19 mouse cellular contexts compared by ENCODE assay signal in genomic region chr1:120186655-120187054, GRCm38 (mm10).
A peak's percentile ranks its signal among the peaks of the same experiment; 100 is the strongest.
DNase-seq lines count a peak whose midpoint lies in the region; ATAC-seq and TF ChIP-seq lines count a peak whose summit lies in the region.
"Had no signal": no experiment of that assay in that cellular context is flagged by ENCODE, and none has a peak within 500 bp of the region (broad histone marks: within the 10 kb centered on the region; RNA-seq: fewer than 3 reads in every experiment).

No protein-coding gene starts in this region.

- 0 out of 2 replicates have a peak overlapping the region, but pooled peaks have one; percentile 39 for H3K27ac ChIP-seq in layer of hippocampus, adult 2 months
- no peak overlapping the region for H3K27ac ChIP-seq in forebrain, embryonic 15.5 days (replicated peaks)
- no peak overlapping the region for H3K27ac ChIP-seq in hindbrain, embryonic 16.5 days (ENCODE audit: low read depth, low read length)
- H3K27ac ChIP-seq in midbrain, postnatal 0 days (ENCODE audit: low read depth, low read length), result no peak overlapping the region
- H3K27ac ChIP-seq: embryonic facial prominence, embryonic 10.5 days; limb, embryonic 12.5 days; liver, embryonic 12.5 days had no signal

- H3K9me3 ChIP-seq in forebrain, embryonic 15.5 days, result no peaks in the 10 kb centered on the region
- H3K9me3 ChIP-seq in hindbrain, embryonic 16.5 days (ENCODE audit: control insufficient read depth, low read length), result no peaks in the 10 kb centered on the region
- H3K9me3 ChIP-seq in midbrain, postnatal 0 days (ENCODE audit: low read length), result no peaks in the 10 kb centered on the region
- H3K9me3 ChIP-seq: embryonic facial prominence, embryonic 10.5 days; limb, embryonic 12.5 days; liver, embryonic 12.5 days had no signal

- TF ChIP-seq CTCF in layer of hippocampus, adult 2 months (conservative IDR thresholded peaks at IDR 0.05), result no peak
- no peak for TF ChIP-seq CTCF in midbrain, postnatal 0 days (IDR thresholded peaks at IDR 0.05)

- WGBS in forebrain, embryonic 15.5 days, result 13% methylated on average over 9 of the region's 9 CpGs
- 37% methylated on average over 9 of the region's 9 CpGs for WGBS in hindbrain, embryonic 16.5 days
- WGBS in midbrain, postnatal 0 days, result 21% methylated on average over 9 of the region's 9 CpGs

- peak overlapping the region; percentile 34 for H3K4me2 ChIP-seq in forebrain, embryonic 15.5 days (replicated peaks)
- H3K4me2 ChIP-seq in hindbrain, embryonic 16.5 days (ENCODE audit: low read length), result no peak overlapping the region
- 0 out of 2 replicates have a peak overlapping the region, but pooled peaks have one; percentile 4 for H3K4me2 ChIP-seq in midbrain, postnatal 0 days (ENCODE audit: low read depth, low read length, poor library complexity, severe bottlenecking)
- H3K4me2 ChIP-seq: limb, embryonic 12.5 days; liver, embryonic 12.5 days; lung, embryonic 14.5 days had no signal

- H3K4me1 ChIP-seq in forebrain, embryonic 15.5 days, result peaks cover 9% of the 10 kb centered on the region
- peaks cover 3% of the 10 kb centered on the region; the same call in 1 of the 2 replicates for H3K4me1 ChIP-seq in hindbrain, embryonic 16.5 days (ENCODE audit: control insufficient read depth, insufficient read depth, low read depth, low read length)
- no peaks in the 10 kb centered on the region for H3K4me1 ChIP-seq in midbrain, postnatal 0 days (ENCODE audit: insufficient read depth, low read length)
- H3K4me1 ChIP-seq: embryonic facial prominence, embryonic 10.5 days; limb, embryonic 12.5 days; liver, embryonic 12.5 days had no signal

- no peak for DNase-seq in layer of hippocampus, adult 2 months (ENCODE audit: low spot score in 2 of 2)
- DNase-seq in layer of hippocampus, adult 9-10 months (ENCODE audit: low spot score), result no peak
- no peak for DNase-seq in midbrain, postnatal 0 days (ENCODE audit: low spot score)
- DNase-seq in layer of hippocampus, postnatal 14 days (ENCODE audit: low spot score in 2 of 2), result no peak
- no peak for DNase-seq in lung, postnatal 36 days
- DNase-seq: cerebellum, adult 18-20 months; gastrocnemius, postnatal 10 days; heart, adult 18-20 months; heart, postnatal 4 days; kidney, postnatal 36 days; lung, embryonic 14.5 days; lung, postnatal 4 days had no signal

- H3K36me3 ChIP-seq in forebrain, embryonic 15.5 days, result no peaks in the 10 kb centered on the region
- no peaks in the 10 kb centered on the region for H3K36me3 ChIP-seq in hindbrain, embryonic 16.5 days (ENCODE audit: control insufficient read depth, insufficient read depth, low read length)
- H3K36me3 ChIP-seq in midbrain, postnatal 0 days (ENCODE audit: insufficient read depth, low read length), result no peaks in the 10 kb centered on the region
- H3K36me3 ChIP-seq: embryonic facial prominence, embryonic 10.5 days; limb, embryonic 12.5 days; liver, embryonic 12.5 days had no signal

- ATAC-seq in forebrain, embryonic 15.5 days (replicated peaks), result peak; percentile 46
- 0 out of 2 replicates have a peak, but pooled peaks have one; percentile 27 for ATAC-seq in hindbrain, embryonic 16.5 days
- peak; percentile 7; the same call in 1 of the 2 replicates for ATAC-seq in midbrain, postnatal 0 days (ENCODE audit: low FRiP score)
- no peak for ATAC-seq in monocyte, adult 5-6 weeks (replicated peaks; ENCODE audit: insufficient number of reproducible peaks, low FRiP score, low TSS enrichment, poor library complexity, severe bottlenecking)
- ATAC-seq: intestine, embryonic 16.5 days; liver, embryonic 12.5 days had no signal

- no peak overlapping the region for H3K9ac ChIP-seq in forebrain, embryonic 15.5 days (replicated peaks)
- no peak overlapping the region for H3K9ac ChIP-seq in hindbrain, embryonic 16.5 days (ENCODE audit: low read depth, low read length)
- no peak overlapping the region for H3K9ac ChIP-seq in midbrain, postnatal 0 days (replicated peaks; ENCODE audit: low read length, poor library complexity, severe bottlenecking)
- H3K9ac ChIP-seq: limb, embryonic 12.5 days; liver, embryonic 12.5 days; lung, embryonic 14.5 days had no signal

- H3K27me3 ChIP-seq in forebrain, embryonic 15.5 days, result no peaks in the 10 kb centered on the region
- H3K27me3 ChIP-seq in hindbrain, embryonic 16.5 days (replicated peaks; ENCODE audit: control insufficient read depth, insufficient read depth, low read length), result no peaks in the 10 kb centered on the region
- no peaks in the 10 kb centered on the region for H3K27me3 ChIP-seq in midbrain, postnatal 0 days (ENCODE audit: insufficient read depth, low read length)
- H3K27me3 ChIP-seq: limb, embryonic 12.5 days; liver, embryonic 12.5 days had no signal

- H3K4me3 ChIP-seq in layer of hippocampus, adult 2 months, result no peak overlapping the region
- H3K4me3 ChIP-seq in forebrain, embryonic 15.5 days, result no peak overlapping the region
- no peak overlapping the region for H3K4me3 ChIP-seq in hindbrain, embryonic 16.5 days (ENCODE audit: low read length)
- H3K4me3 ChIP-seq in midbrain, postnatal 0 days (ENCODE audit: low read depth, low read length), result no peak overlapping the region
- H3K4me3 ChIP-seq: embryonic facial prominence, embryonic 10.5 days; limb, embryonic 12.5 days; liver, embryonic 12.5 days had no signal
